Mouse (Mus musculus): ENCODE measurements around the gene Arl6ip6. TPM values are rescaled to one million over a fixed set of nuclear protein-coding genes. Genes with fewer than 3 reads are reported as not detected.

Arl6ip6 gene
- polyA plus RNA-seq (2016; fragmentation: Nextera tagmentation; extraction: Ambion mirVana): 74.4 and 88.4 TPM in 2 replicates

GRCm38 (mm10) chr2:53191523-53192220, at the start of gene Arl6ip6:
Gene Arl6ip6 (plus strand): TSS chr2:53191726.
- peak; percentile 98 for DNase-seq (ENCODE audit: extremely low spot score, low spot score)
- no peaks in the 10 kb centered on the region for H3K9me3 ChIP-seq
- peaks cover 62% of the 10 kb centered on the region for H3K36me3 ChIP-seq (replicated peaks)
- H3K27ac ChIP-seq: peak within 1 kb of the TSS; percentile 97
- no peaks in the 10 kb centered on the region for H3K27me3 ChIP-seq (ENCODE audit: poor library complexity, severe bottlenecking)
- WGBS: under 1% methylated on average over 82 of the region's 82 CpGs
- H3K4me1 ChIP-seq: peaks cover 28% of the 10 kb centered on the region
- H3K4me3 ChIP-seq: peak within 1 kb of the TSS; percentile 74

- Histone ChIP-seq H3K27me3 (ENCODE audit: poor library complexity, severe bottlenecking) (no peaks in the 10 kb centered on the region), H3K4me1 (no peaks in the 10 kb centered on the region), H3K9me3 (no peaks in the 10 kb centered on the region), H3K4me3 (no peak overlapping the region), H3K27ac (no peak overlapping the region), H3K36me3 (replicated peaks) (peaks cover 96% of the 10 kb centered on the region)
- no peak for DNase-seq (ENCODE audit: extremely low spot score, low spot score)
Observed at GRCm38 (mm10) chr2:53146852-53147251, 44.7 kb upstream of the Arl6ip6 start.

GRCm38 (mm10) chr2:53173966-53174365, 17.6 kb upstream of the Arl6ip6 start:
- Histone ChIP-seq H3K4me3 (no peak overlapping the region), H3K27ac (no peak overlapping the region), H3K36me3 (replicated peaks) (peaks cover 65% of the 10 kb centered on the region), H3K9me3 (no peaks in the 10 kb centered on the region), H3K4me1 (no peaks in the 10 kb centered on the region), H3K27me3 (ENCODE audit: poor library complexity, severe bottlenecking) (no peaks in the 10 kb centered on the region)
- no peak for DNase-seq (ENCODE audit: extremely low spot score, low spot score)

- WGBS: 95% methylated on average over 3 of the region's 3 CpGs
- Histone ChIP-seq H3K9me3 (no peaks in the 10 kb centered on the region; the same call in 1 of the 2 replicates), H3K36me3 (replicated peaks) (peaks cover 55% of the 10 kb centered on the region), H3K4me1 (no peaks in the 10 kb centered on the region), H3K4me3 (no peak overlapping the region), H3K27me3 (ENCODE audit: poor library complexity, severe bottlenecking) (no peaks in the 10 kb centered on the region), H3K27ac (no peak overlapping the region)
- no peak for DNase-seq (ENCODE audit: extremely low spot score, low spot score)
Observed at GRCm38 (mm10) chr2:53178966-53179365, 12.6 kb upstream of the Arl6ip6 start.

GRCm38 (mm10) chr2:53179876-53180275, 11.7 kb upstream of the Arl6ip6 start:
- H3K27ac ChIP-seq: no peak overlapping the region
- peaks cover 55% of the 10 kb centered on the region for H3K36me3 ChIP-seq (replicated peaks)
- H3K4me1 ChIP-seq: no peaks in the 10 kb centered on the region
- no peaks in the 10 kb centered on the region for H3K27me3 ChIP-seq (ENCODE audit: poor library complexity, severe bottlenecking)
- no peaks in the 10 kb centered on the region; the same call in 1 of the 2 replicates for H3K9me3 ChIP-seq
- DNase-seq (ENCODE audit: extremely low spot score, low spot score): no peak
- no peak overlapping the region for H3K4me3 ChIP-seq

GRCm38 (mm10) chr2:53189811-53190210, 1.7 kb upstream of the Arl6ip6 start:
- DNase-seq (ENCODE audit: extremely low spot score, low spot score): no peak
- no peaks in the 10 kb centered on the region for H3K27me3 ChIP-seq (ENCODE audit: poor library complexity, severe bottlenecking)
- peak overlapping the region; percentile 97; the same call in 1 of the 2 replicates for H3K27ac ChIP-seq
- peak overlapping the region; percentile 74 for H3K4me3 ChIP-seq
- 78% methylated on average over 3 of the region's 3 CpGs for WGBS
- peaks cover 28% of the 10 kb centered on the region for H3K4me1 ChIP-seq
- H3K9me3 ChIP-seq: no peaks in the 10 kb centered on the region
- H3K36me3 ChIP-seq (replicated peaks): peaks cover 62% of the 10 kb centered on the region

GRCm38 (mm10) chr2:53190684-53191511, 628 bp upstream of the Arl6ip6 start, which contains the start of gene Prpf40a:
Gene Prpf40a (minus strand): TSS chr2:53191284.
- under 1% methylated on average over 52 of the region's 53 CpGs for WGBS
- no peaks in the 10 kb centered on the region for H3K27me3 ChIP-seq (ENCODE audit: poor library complexity, severe bottlenecking)
- peak; percentile 100 for DNase-seq (ENCODE audit: extremely low spot score, low spot score)
- peaks cover 28% of the 10 kb centered on the region for H3K4me1 ChIP-seq
- H3K27ac ChIP-seq: peak within 1 kb of the TSS; percentile 97
- H3K4me3 ChIP-seq: peak within 1 kb of the TSS; percentile 74
- H3K9me3 ChIP-seq: no peaks in the 10 kb centered on the region
- H3K36me3 ChIP-seq (replicated peaks): peaks cover 62% of the 10 kb centered on the region

- Histone ChIP-seq H3K27me3 (ENCODE audit: poor library complexity, severe bottlenecking) (no peaks in the 10 kb centered on the region), H3K36me3 (replicated peaks) (peaks cover 62% of the 10 kb centered on the region)
- under 1% methylated on average over 20 of the region's 20 CpGs for WGBS
Observed at GRCm38 (mm10) chr2:53192386-53192785, 860 bp downstream of the Arl6ip6 start.

GRCm38 (mm10) chr2:53196431-53196830, 4.9 kb downstream of the Arl6ip6 start:
- Histone ChIP-seq H3K27ac (no peak overlapping the region), H3K36me3 (replicated peaks) (peaks cover 76% of the 10 kb centered on the region), H3K4me1 (peaks cover 15% of the 10 kb centered on the region), H3K4me3 (no peak overlapping the region), H3K27me3 (ENCODE audit: poor library complexity, severe bottlenecking) (no peaks in the 10 kb centered on the region), H3K9me3 (no peaks in the 10 kb centered on the region)
- 94% methylated on average over 10 of the region's 10 CpGs for WGBS
- DNase-seq (ENCODE audit: extremely low spot score, low spot score): no peak

More at GRCm38 (mm10) chr2:53192386-53192785, 860 bp downstream of the Arl6ip6 start:
- no peaks in the 10 kb centered on the region for H3K9me3 ChIP-seq
- H3K4me3 ChIP-seq: peak overlapping the region; percentile 74
- peak overlapping the region; percentile 97 for H3K27ac ChIP-seq
- H3K4me1 ChIP-seq: peaks cover 28% of the 10 kb centered on the region
- no peak for DNase-seq (ENCODE audit: extremely low spot score, low spot score)

GRCm38 (mm10) chr2:53199203-53199602, 7.7 kb downstream of the Arl6ip6 start:
- H3K27me3 ChIP-seq (ENCODE audit: poor library complexity, severe bottlenecking): no peaks in the 10 kb centered on the region
- H3K9me3 ChIP-seq: no peaks in the 10 kb centered on the region
- no peak overlapping the region for H3K27ac ChIP-seq
- H3K4me3 ChIP-seq: no peak overlapping the region
- peaks cover 3% of the 10 kb centered on the region; the same call in 1 of the 2 replicates for H3K4me1 ChIP-seq
- DNase-seq (ENCODE audit: extremely low spot score, low spot score): no peak
- peaks cover 89% of the 10 kb centered on the region for H3K36me3 ChIP-seq (replicated peaks)
- WGBS: 95% methylated on average over 1 of the region's 1 CpGs

- Histone ChIP-seq H3K36me3 (replicated peaks) (peaks cover 81% of the 10 kb centered on the region), H3K9me3 (no peaks in the 10 kb centered on the region)
Observed at GRCm38 (mm10) chr2:53200164-53200885, 8.8 kb downstream of the Arl6ip6 start.

GRCm38 (mm10) chr2:53204373-53205274, 13.1 kb downstream of the Arl6ip6 start:
- no peak for DNase-seq (ENCODE audit: extremely low spot score, low spot score)
- H3K36me3 ChIP-seq (replicated peaks): peaks cover 80% of the 10 kb centered on the region
- WGBS: 86% methylated on average over 5 of the region's 5 CpGs

More at GRCm38 (mm10) chr2:53200164-53200885, 8.8 kb downstream of the Arl6ip6 start:
- no peak overlapping the region for H3K4me3 ChIP-seq
- WGBS: 90% methylated on average over 4 of the region's 4 CpGs
- no peak overlapping the region for H3K27ac ChIP-seq
- no peaks in the 10 kb centered on the region for H3K27me3 ChIP-seq (ENCODE audit: poor library complexity, severe bottlenecking)
- H3K4me1 ChIP-seq: no peaks in the 10 kb centered on the region
- DNase-seq (ENCODE audit: extremely low spot score, low spot score): no peak

More at GRCm38 (mm10) chr2:53204373-53205274, 13.1 kb downstream of the Arl6ip6 start:
- Histone ChIP-seq H3K4me1 (no peaks in the 10 kb centered on the region), H3K27ac (no peak overlapping the region), H3K9me3 (no peaks in the 10 kb centered on the region), H3K4me3 (no peak overlapping the region), H3K27me3 (ENCODE audit: poor library complexity, severe bottlenecking) (no peaks in the 10 kb centered on the region)

Data from forebrain, embryonic 10.5 days (tissue).